Mouse (Mus musculus): ENCODE measurements at regions not wholly inside any gene's neighbourhood (a gene's known extent, or its start where the extent isn't known, plus 50 kb on each side); places are given as distances from the start of the nearest gene placed in this dataset.

GRCm38 (mm10) chr5:74943737-74944403 is 100.7 kb downstream of the Chic2 start:
- DNase-seq (ENCODE audit: low spot score in 2 of 2), result peak; percentile 81 to 89

GRCm38 (mm10) chr5:74941426-74941825 is 103.1 kb downstream of the Chic2 start:
- DNase-seq (ENCODE audit: low spot score in 2 of 2), result no peak

GRCm38 (mm10) chr5:74937416-74937940 is 107.1 kb downstream of the Chic2 start:
- DNase-seq (ENCODE audit: low spot score in 2 of 2), result no peak

GRCm38 (mm10) chr5:74936087-74936486 is 108.5 kb downstream of the Chic2 start:
- no peak for DNase-seq (ENCODE audit: low spot score in 2 of 2)

- DNase-seq (ENCODE audit: low spot score in 2 of 2), result peak in 1 of 2 experiments; percentile 18
These were observed 108.9 kb downstream of the Chic2 start for GRCm38 (mm10) chr5:74935676-74936075.

- no peak for DNase-seq (ENCODE audit: low spot score in 2 of 2)
These were observed 111.3 kb downstream of the Chic2 start for GRCm38 (mm10) chr5:74933276-74933675.

GRCm38 (mm10) chr5:74932206-74932605 is 112.4 kb downstream of the Chic2 start:
- no peak for DNase-seq (ENCODE audit: low spot score in 2 of 2)

GRCm38 (mm10) chr5:74931765-74932164 is 112.8 kb downstream of the Chic2 start:
- no peak for DNase-seq (ENCODE audit: low spot score in 2 of 2)

GRCm38 (mm10) chr5:74927543-74927942 is 117.0 kb downstream of the Chic2 start:
- no peak for DNase-seq (ENCODE audit: low spot score in 2 of 2)

GRCm38 (mm10) chr5:74925769-74926168 is 118.8 kb downstream of the Chic2 start:
- no peak for DNase-seq (ENCODE audit: low spot score in 2 of 2)

GRCm38 (mm10) chr5:74924031-74924533 is 120.5 kb downstream of the Chic2 start:
- DNase-seq (ENCODE audit: low spot score in 2 of 2), result no peak

- no peak for DNase-seq (ENCODE audit: low spot score in 2 of 2)
These were observed 121.2 kb downstream of the Chic2 start for GRCm38 (mm10) chr5:74923337-74923736.

GRCm38 (mm10) chr5:74922881-74923280 is 121.7 kb downstream of the Chic2 start:
- no peak for DNase-seq (ENCODE audit: low spot score in 2 of 2)

- no peak for DNase-seq (ENCODE audit: low spot score in 2 of 2)
These were observed 123.6 kb downstream of the Chic2 start for GRCm38 (mm10) chr5:74920939-74921338.

- DNase-seq (ENCODE audit: low spot score in 2 of 2), result no peak
These were observed 124.1 kb downstream of the Chic2 start for GRCm38 (mm10) chr5:74920490-74920889.

GRCm38 (mm10) chr5:74905504-74906061 is 139.0 kb downstream of the Chic2 start:
- no peak for DNase-seq (ENCODE audit: low spot score in 2 of 2)

GRCm38 (mm10) chr5:74904927-74905503 is 139.6 kb downstream of the Chic2 start:
- no peak for DNase-seq (ENCODE audit: low spot score in 2 of 2)

- DNase-seq (ENCODE audit: low spot score in 2 of 2), result no peak
These were observed 140.2 kb downstream of the Chic2 start for GRCm38 (mm10) chr5:74904327-74904726.

GRCm38 (mm10) chr5:74903711-74904110 is 140.9 kb downstream of the Chic2 start:
- no peak for DNase-seq (ENCODE audit: low spot score in 2 of 2)

- no peak for DNase-seq (ENCODE audit: low spot score in 2 of 2)
These were observed 147.4 kb downstream of the Chic2 start for GRCm38 (mm10) chr5:74897133-74897532.

GRCm38 (mm10) chr5:74893276-74893675 is 151.3 kb downstream of the Chic2 start:
- DNase-seq (ENCODE audit: low spot score in 2 of 2), result no peak

- DNase-seq (ENCODE audit: low spot score in 2 of 2), result no peak
These were observed 153.0 kb downstream of the Chic2 start for GRCm38 (mm10) chr5:74891541-74891940.
